Comparison of ENCODE assay signal across 9 mouse cellular contexts in genomic region chr11:115181913-115182638, GRCm38 (mm10). TPM values are rescaled to one million over a fixed set of nuclear protein-coding genes. Genes with fewer than 3 reads are reported as not detected.
DNase-seq lines count a peak whose midpoint lies in the region; ATAC-seq and TF ChIP-seq lines count a peak whose summit lies in the region.
"Had no signal": no experiment of that assay in that cellular context is flagged by ENCODE, and none has a peak within 500 bp of the region (broad histone marks: within the 10 kb centered on the region; RNA-seq: fewer than 3 reads in every experiment).

No protein-coding gene starts in this region.

- no peak overlapping the region for H3K27ac ChIP-seq in kidney, postnatal 0 days
- H3K27ac ChIP-seq: hindbrain, embryonic 15.5 days had no signal

- H3K9me3 ChIP-seq in G1E (replicated peaks): no peaks in the 10 kb centered on the region
- H3K9me3 ChIP-seq in kidney, postnatal 0 days (replicated peaks; ENCODE audit: low read length): no peaks in the 10 kb centered on the region
- H3K9me3 ChIP-seq: hindbrain, embryonic 15.5 days had no signal

- no peak overlapping the region for H3K4me2 ChIP-seq in kidney, postnatal 0 days (ENCODE audit: low read length)
- H3K4me2 ChIP-seq: hindbrain, embryonic 15.5 days had no signal

- peak; percentile 83 for DNase-seq in CD4-positive helper T cell, adult 2 months (ENCODE audit: low read depth, low spot score)
- DNase-seq in G1E (ENCODE audit: low spot score): peak; percentile 57
- peak; percentile 88 for DNase-seq in cerebellum, adult 8-10 months
- DNase-seq in gastrocnemius, postnatal 10 days: peak; percentile 88
- DNase-seq in kidney, postnatal 0 days (ENCODE audit: low spot score): peak; percentile 89
- peak; percentile 90 for DNase-seq in lung, postnatal 10 days
- peak; percentile 90 for DNase-seq in right cerebral cortex, postnatal 4 days
- DNase-seq in urinary bladder, postnatal 4 days (ENCODE audit: low spot score in 2 of 2): peak; percentile 71 to 87

- TF ChIP-seq CTCF in G1E (IDR thresholded peaks at IDR 0.05; ENCODE audit: low read depth, low read length): peak; percentile 76
- peak; percentile 97 for TF ChIP-seq CTCF in kidney, postnatal 0 days (IDR thresholded peaks at IDR 0.05; ENCODE audit: low read depth)

- H3K27me3 ChIP-seq in G1E (ENCODE audit: insufficient read depth, low read length): no peaks in the 10 kb centered on the region
- no peaks in the 10 kb centered on the region for H3K27me3 ChIP-seq in kidney, postnatal 0 days (ENCODE audit: insufficient read depth, low read length)
- H3K27me3 ChIP-seq: hindbrain, embryonic 15.5 days had no signal

- peaks cover 61% of the 10 kb centered on the region for H3K4me1 ChIP-seq in G1E (ENCODE audit: insufficient read depth, low read depth, low read length)
- H3K4me1 ChIP-seq in kidney, postnatal 0 days (replicated peaks; ENCODE audit: insufficient read depth, low read length): peaks cover 15% of the 10 kb centered on the region

- ATAC-seq in G1E (ENCODE audit: extremely low read depth, insufficient number of reproducible peaks, low FRiP score, poor library complexity, severe bottlenecking): peak; percentile 24; the same call in 1 of the 2 replicates
- ATAC-seq in kidney, postnatal 0 days (replicated peaks; ENCODE audit: low FRiP score, low read depth): 0 out of 2 replicates have a peak, but pooled peaks have one; percentile 5

- H3K9ac ChIP-seq in kidney, postnatal 0 days (ENCODE audit: low read depth, low read length): no peak overlapping the region
- H3K9ac ChIP-seq: hindbrain, embryonic 15.5 days had no signal

- H3K4me3 ChIP-seq in G1E (ENCODE audit: low read depth, low read length): no peak overlapping the region
- no peak overlapping the region for H3K4me3 ChIP-seq in kidney, postnatal 0 days (replicated peaks; ENCODE audit: low read depth, low read length)
- H3K4me3 ChIP-seq: hindbrain, embryonic 15.5 days had no signal

- peaks cover 81% of the 10 kb centered on the region for H3K36me3 ChIP-seq in G1E (replicated peaks)
- peaks cover 7% of the 10 kb centered on the region; the same call in 1 of the 2 replicates for H3K36me3 ChIP-seq in kidney, postnatal 0 days (ENCODE audit: insufficient read depth, low read length)
- H3K36me3 ChIP-seq: hindbrain, embryonic 15.5 days had no signal

- WGBS in kidney, postnatal 0 days: 19% methylated on average over 12 of the region's 12 CpGs

RNA-seq across cellular contexts. Expression of gene Tmem104, which starts 5.2 kb away (rescaled TPM):
- total RNA-seq in G1E (2014; fragmentation: Nextera tagmentation) (14.7 and 17.3 TPM in 2 replicates), G1E (2017) (2.6 and 4.2 TPM in 2 replicates)
- 16.3 and 23.2 TPM in 2 replicates for polyA plus RNA-seq in G1E (2012)
- 1 to 10 TPM; 3.9 to 6.4 TPM for total RNA-seq in gastrocnemius, postnatal 10 days (2021)
- 12.0 and 12.6 TPM in 2 replicates for polyA plus RNA-seq in kidney, postnatal 0 days (2015; fragmentation: Nextera tagmentation; extraction: Ambion mirVana)

RNA-seq across cellular contexts. Expression of gene Nat9, which starts 5.6 kb away (rescaled TPM):
- total RNA-seq in G1E (2014; fragmentation: Nextera tagmentation) (18.0 and 21.1 TPM in 2 replicates), G1E (2017) (26.5 and 38.3 TPM in 2 replicates)
- 23.2 and 23.7 TPM in 2 replicates for polyA plus RNA-seq in G1E (2012)
- total RNA-seq in gastrocnemius, postnatal 10 days (2021): 10 to 100 TPM; 13.7 to 14.8 TPM
- 26.8 TPM in 2 replicates for polyA plus RNA-seq in kidney, postnatal 0 days (2015; fragmentation: Nextera tagmentation; extraction: Ambion mirVana)

RNA-seq across cellular contexts. Expression of gene Slc9a3r1, which starts 18.9 kb away (rescaled TPM):
- total RNA-seq in G1E (2014; fragmentation: Nextera tagmentation) (57.3 and 65.0 TPM in 2 replicates), G1E (2017) (91.5 and 94.5 TPM in 2 replicates)
- 285 and 357 TPM in 2 replicates for polyA plus RNA-seq in G1E (2012)
- total RNA-seq in gastrocnemius, postnatal 10 days (2021): 1 to 10 TPM; 6.5 to 8.3 TPM
- polyA plus RNA-seq in kidney, postnatal 0 days (2015; fragmentation: Nextera tagmentation; extraction: Ambion mirVana): 163 and 172 TPM in 2 replicates

RNA-seq across cellular contexts. Expression of gene Cd300lf, which starts 48.3 kb away (rescaled TPM):
- total RNA-seq in G1E (2014; fragmentation: Nextera tagmentation) (not detected in 2 replicates), G1E (2017) (1.6 TPM in 2 replicates)
- polyA plus RNA-seq in G1E (2012): not detected in 2 replicates
- under 1 TPM in 1 of 2 experiments, not detected in 1; 0.34 TPM for total RNA-seq in gastrocnemius, postnatal 10 days (2021)
- 0.33 TPM in 2 replicates for polyA plus RNA-seq in kidney, postnatal 0 days (2015; fragmentation: Nextera tagmentation; extraction: Ambion mirVana)

Comparison
In these comparisons a context has a peak if more than half of its experiments do, and no peak if none do; other contexts are left out.
1. RNA of gene Slc9a3r1, which starts 18.9 kb away (total RNA-seq): 57.3 to 94.5 TPM in G1E; 6.5 to 8.3 TPM in gastrocnemius, postnatal 10 days; every median in the first group is over 4 times any median in the second.
2. Peak in every context shown above with its lines, with median percentiles within 50 percentile points of each other: DNase-seq.